Mouse (Mus musculus) cortical plate, adult 2 months (tissue): ENCODE measurements around the gene Hdac9.

Experiments used
- CTCF ChIP-seq: fragments of 200-500 bp; IDR thresholded peaks from 2 replicates; pipeline ENCODE4 v1.5.1; 2011; ENCODE audit warnings: mild to moderate bottlenecking, control low read depth, low read length; ENCODE audit not compliant: insufficient read depth; ENCODE audit errors: extremely low read depth
- POLR2A ChIP-seq: fragments of 200-500 bp; IDR thresholded peaks from 2 replicates; pipeline ENCODE4 v1.6.1; 2011; ENCODE audit warnings: mild to moderate bottlenecking, low read length, control low read depth; ENCODE audit not compliant: insufficient read depth; ENCODE audit errors: extremely low read depth

GRCm38 (mm10) chr12:34220051-34220926 is 696.6 kb downstream of the Hdac9 start:
- no peak for TF ChIP-seq POLR2A
- no peak for TF ChIP-seq CTCF
